Mouse (Mus musculus): Measurements from ENCODE around the gene Col9a2.

DNA sequence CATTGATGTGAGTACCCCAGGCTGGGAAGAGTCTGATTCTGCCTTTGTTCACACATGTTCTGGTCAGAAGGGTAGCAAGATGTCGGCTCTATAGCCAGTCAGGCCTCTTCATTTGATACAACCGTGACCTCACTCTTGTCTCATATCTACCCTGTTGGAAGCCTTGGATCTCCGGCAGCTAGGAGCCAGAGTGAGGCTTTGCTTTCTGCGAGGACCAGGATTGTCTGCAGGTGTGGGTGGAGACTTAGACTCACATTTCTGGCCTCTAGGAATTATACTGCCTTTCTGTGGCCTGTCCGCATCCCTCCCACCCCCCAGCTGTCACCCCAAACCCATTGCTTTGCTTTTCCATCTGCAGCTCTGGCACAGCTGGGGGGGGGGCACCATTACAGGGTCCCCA, 3.3 kb downstream of the Col9a2 start:
- TF ChIP-seq CTCF (IDR thresholded peaks at IDR 0.05) (no peak), EP300 (IDR thresholded peaks at IDR 0.05) (no peak)
